Mouse (Mus musculus) stomach, embryonic 16.5 days (tissue): ENCODE data around the gene Atp6ap2. TPM values are rescaled to one million over a fixed set of nuclear protein-coding genes. Genes with fewer than 3 reads are reported as not detected.

ENCODE experiments used
- ATAC-seq: fragments of 200-750 bp; cut with Nextera tagmentation; 2 replicates; pipeline ENCODE4 v1.8.0; 2017; ENCODE audit warnings: moderate number of reproducible peaks, moderate TSS enrichment; ENCODE audit not compliant: insufficient read depth, low FRiP score
- H3K27ac ChIP-seq: fragments of 300-500 bp; sonication (generic); 2 replicates; pipeline ENCODE4 v1.5.1; 2014; ENCODE audit warnings: low read length
- H3K27me3 ChIP-seq: fragments of 300-500 bp; sonication (generic); 2 replicates; pipeline ENCODE4 v1.6.1; 2014; ENCODE audit warnings: low read length, control low read depth, mixed read lengths; ENCODE audit not compliant: control insufficient read depth, insufficient read depth
- H3K36me3 ChIP-seq: fragments of 300-500 bp; sonication (generic); 2 replicates; pipeline ENCODE4 v1.6.1; 2014; ENCODE audit warnings: low read length; ENCODE audit not compliant: control insufficient read depth, insufficient read depth
- H3K4me1 ChIP-seq: fragments of 300-500 bp; sonication (generic); 2 replicates; pipeline ENCODE4 v1.6.1; 2014; ENCODE audit warnings: low read length, control low read depth, mixed read lengths; ENCODE audit not compliant: control insufficient read depth, insufficient read depth
- H3K4me2 ChIP-seq: fragments of 300-500 bp; sonication (generic); 2 replicates; pipeline ENCODE4 v1.6.1; 2014; ENCODE audit warnings: low read depth, low read length, mixed read lengths
- H3K4me3 ChIP-seq: fragments of 300-500 bp; sonication (generic); replicated peaks from 2 replicates; pipeline ENCODE4 v1.5.1; 2014; ENCODE audit warnings: mild to moderate bottlenecking, low read length
- H3K9ac ChIP-seq: fragments of 300-500 bp; sonication (generic); 2 replicates; pipeline ENCODE4 v1.6.1; 2014; ENCODE audit warnings: low read length
- H3K9me3 ChIP-seq: fragments of 300-500 bp; sonication (generic); replicated peaks from 2 replicates; pipeline ENCODE4 v1.6.1; 2016; ENCODE audit warnings: low read length, control low read depth; ENCODE audit not compliant: control insufficient read depth
- WGBS: fragments of 180-500 bp; shearing (Covaris S2); extraction: QIAGEN DNeasy Blood & Tissue Kit; methylation state at CpG from one replicate; pipeline ENCODE4 v1.1.7; 2014; 5-methylcytosine and 5-hydroxymethylcytosine counted together
- polyA plus RNA-seq: library from polyadenylated mRNA; unstranded; fragments of >200 nt; fragmentation: Nextera tagmentation; extraction: Ambion mirVana; gene quantifications from 2 replicates; pipeline ENCODE4 v1.2.1, GENCODE M21; 2015

Atp6ap2 gene
- polyA plus RNA-seq, 1 experiment from 2014 or later: 125 TPM

DNA sequence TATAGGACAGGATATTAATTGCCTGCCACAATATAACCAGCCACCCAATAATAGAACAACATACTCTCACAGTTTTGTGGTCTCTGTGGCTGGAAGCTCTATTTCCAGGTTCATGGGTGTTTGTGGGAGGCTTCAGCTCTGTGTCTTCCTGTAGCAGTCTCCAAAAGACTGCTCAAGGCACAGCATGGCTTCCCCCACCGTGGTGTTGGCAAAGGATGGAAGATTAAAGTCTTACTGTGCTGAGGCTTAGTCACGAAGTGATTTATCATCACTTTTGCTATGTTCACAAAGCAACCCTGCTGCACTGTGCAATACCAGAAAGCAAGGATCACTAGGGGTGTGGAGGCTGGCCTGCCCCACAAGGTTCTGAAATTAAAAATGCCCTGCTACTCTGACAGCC, 66.3 kb downstream of the Atp6ap2 start:
- Histone ChIP-seq H3K4me2 (no peak overlapping the region), H3K4me3 (no peak overlapping the region), H3K4me1 (no peaks in the 10 kb centered on the region), H3K27me3 (no peaks in the 10 kb centered on the region), H3K9ac (no peak overlapping the region), H3K36me3 (no peaks in the 10 kb centered on the region), H3K9me3 (no peaks in the 10 kb centered on the region), H3K27ac (no peak overlapping the region)
- no peak for ATAC-seq
- WGBS: 71% methylated on average over 2 of the region's 2 CpGs

Other genes with a start within 250 kb of the Atp6ap2 start
- gene 1810030O07Rik, start 85.9 kb downstream of the Atp6ap2 start, polyA plus RNA-seq: 32.6 and 33.9 TPM in 2 replicates
- gene Med14, start 174.3 kb downstream of the Atp6ap2 start, polyA plus RNA-seq: 10.8 and 11.1 TPM in 2 replicates